Mouse (Mus musculus): ENCODE data around the gene Nav3.

DNA sequence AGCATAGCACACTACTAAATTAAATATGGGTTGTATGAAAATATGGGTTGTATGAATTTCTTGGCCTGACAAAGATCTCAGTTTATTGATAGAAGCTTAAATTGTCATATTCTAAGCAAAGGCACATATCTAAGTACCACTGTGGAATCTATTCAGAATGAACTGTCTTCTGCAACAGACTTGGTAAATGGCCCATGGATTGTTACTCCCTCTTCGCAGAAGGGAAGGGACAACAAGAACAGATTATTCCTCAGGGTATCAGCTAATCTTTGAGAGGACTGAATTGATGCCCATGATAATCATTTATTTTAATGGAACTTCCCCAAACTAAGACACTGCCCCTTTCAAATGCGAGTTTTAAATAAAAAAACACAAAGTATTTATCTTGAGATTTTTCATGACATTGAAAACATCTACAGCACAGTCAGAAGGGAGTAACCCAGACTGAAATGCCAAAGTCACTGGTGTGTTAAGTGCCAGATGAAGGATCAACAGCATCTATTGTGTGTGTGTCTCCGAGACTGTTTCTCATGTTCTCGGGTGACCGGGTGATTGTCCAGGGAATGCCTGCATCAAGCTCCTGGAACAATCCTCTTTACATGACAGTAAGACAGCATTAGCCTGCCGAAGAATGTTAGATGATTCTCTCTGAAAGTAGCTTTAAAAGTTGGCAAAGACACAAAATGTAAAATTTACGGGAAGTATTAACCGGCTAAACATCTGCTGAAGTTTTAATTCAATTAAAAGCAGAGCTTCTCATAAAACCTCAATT is 527.3 kb downstream of the Nav3 start:
- TF ChIP-seq CTCF (IDR thresholded peaks at IDR 0.05; ENCODE audit: low read depth), result no peak
- no peak for TF ChIP-seq EP300 (IDR thresholded peaks at IDR 0.05; ENCODE audit: low read depth)
